Mouse (Mus musculus): Measurements from ENCODE around the gene Tpcn1. TPM values are rescaled to one million over a fixed set of nuclear protein-coding genes. Genes with fewer than 3 reads are reported as not detected.

Tpcn1 gene
- polyA plus RNA-seq (2014; fragmentation: Illumina TruSeq; extraction: RNeasy Lipid Tissue Mini Kit (QIAGEN cat#74804); ENCODE audit: low read depth, low replicate concordance): 36.4 TPM

GRCm38 (mm10) chr5:120588569-120589094 lies at the start of gene Tpcn1, which contains the start of gene Iqcd:
TSS of gene Tpcn1 (minus strand) at chr5:120588673.
TSS of gene Iqcd (plus strand) at chr5:120589016.

DNA sequence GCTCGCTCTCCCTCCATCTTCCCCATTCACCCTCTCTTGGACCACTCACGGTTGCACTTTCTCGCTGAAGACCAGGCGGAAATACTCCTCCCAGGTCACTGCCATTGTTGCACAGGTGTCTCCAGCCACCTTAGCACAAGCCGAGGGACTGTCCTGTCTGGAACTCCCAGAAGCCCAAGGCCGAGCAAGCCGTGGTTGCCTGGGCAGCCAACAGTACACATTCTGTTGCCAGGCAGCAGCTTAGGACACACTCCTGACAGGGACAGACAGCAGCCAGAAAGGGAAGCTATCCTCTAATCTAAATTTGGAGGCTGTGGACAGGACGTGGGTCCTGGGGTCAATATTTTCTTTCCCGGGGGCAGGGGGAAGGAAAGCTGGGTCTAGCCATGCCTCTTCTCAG lies 45.7 kb upstream of the Tpcn1 start, which contains the start of gene Cfap73:
TSS of gene Cfap73 (minus strand) at position 105 of the 400 bp plus-strand sequence.

DNA sequence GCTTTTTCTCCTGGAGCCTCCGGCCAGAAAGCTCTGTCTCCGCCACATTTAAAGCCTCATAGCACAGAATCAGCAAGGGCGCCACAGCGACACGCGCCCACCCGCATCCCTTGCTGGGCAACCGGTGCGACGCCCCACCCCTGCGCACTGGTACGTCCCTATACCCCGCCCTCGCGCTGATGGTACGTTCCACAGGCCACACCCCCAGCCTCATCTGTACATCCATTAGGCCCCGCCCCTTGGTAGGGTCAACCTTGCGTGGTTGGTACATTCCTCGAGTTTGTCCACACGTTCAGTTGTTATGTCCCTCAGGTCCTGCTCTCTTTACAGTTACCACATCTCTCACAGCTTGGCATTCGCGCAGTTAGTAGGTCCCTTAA lies 24.0 kb upstream of the Tpcn1 start, which contains the start of the genes Rita1 and Ddx54:
TSS of gene Rita1 (minus strand) at position 148 of the 380 bp plus-strand sequence.
TSS of gene Ddx54 (plus strand) at position 298 of the 380 bp plus-strand sequence.

GRCm38 (mm10) chr5:120510982-120511642 lies 77.4 kb downstream of the Tpcn1 start, which contains the start of gene Slc8b1:
TSS of gene Slc8b1 (plus strand) at chr5:120511168.

GRCm38 (mm10) chr5:120503144-120503795 lies 85.2 kb downstream of the Tpcn1 start, which contains the start of gene Plbd2:
TSS of gene Plbd2 (minus strand) at chr5:120503625.

Other genes starting within 250 kb of the Tpcn1 start
- not detected for gene Lhx5, start 157.0 kb downstream of the Tpcn1 start, polyA plus RNA-seq (2014; fragmentation: Illumina TruSeq; extraction: RNeasy Lipid Tissue Mini Kit (QIAGEN cat#74804); ENCODE audit: low read depth, low replicate concordance)
- gene Sdsl, start 115.9 kb downstream of the Tpcn1 start, polyA plus RNA-seq (2014; fragmentation: Illumina TruSeq; extraction: RNeasy Lipid Tissue Mini Kit (QIAGEN cat#74804); ENCODE audit: low read depth, low replicate concordance): 3.7 TPM
- gene Sds, start 112.1 kb downstream of the Tpcn1 start, polyA plus RNA-seq (2014; fragmentation: Illumina TruSeq; extraction: RNeasy Lipid Tissue Mini Kit (QIAGEN cat#74804); ENCODE audit: low read depth, low replicate concordance): not detected
- gene Plbd2, start 85.0 kb downstream of the Tpcn1 start, polyA plus RNA-seq (2014; fragmentation: Illumina TruSeq; extraction: RNeasy Lipid Tissue Mini Kit (QIAGEN cat#74804); ENCODE audit: low read depth, low replicate concordance): 58.7 TPM
- 20.8 TPM for gene Slc8b1, start 77.5 kb downstream of the Tpcn1 start, polyA plus RNA-seq (2014; fragmentation: Illumina TruSeq; extraction: RNeasy Lipid Tissue Mini Kit (QIAGEN cat#74804); ENCODE audit: low read depth, low replicate concordance)
- 7.2 TPM for gene Iqcd, start 343 bp upstream of the Tpcn1 start, polyA plus RNA-seq (2014; fragmentation: Illumina TruSeq; extraction: RNeasy Lipid Tissue Mini Kit (QIAGEN cat#74804); ENCODE audit: low read depth, low replicate concordance)
- gene Rita1, start 23.9 kb upstream of the Tpcn1 start, polyA plus RNA-seq (2014; fragmentation: Illumina TruSeq; extraction: RNeasy Lipid Tissue Mini Kit (QIAGEN cat#74804); ENCODE audit: low read depth, low replicate concordance): 10.6 TPM
- 24.2 TPM for gene Ddx54, start 24.1 kb upstream of the Tpcn1 start, polyA plus RNA-seq (2014; fragmentation: Illumina TruSeq; extraction: RNeasy Lipid Tissue Mini Kit (QIAGEN cat#74804); ENCODE audit: low read depth, low replicate concordance)
- 1.8 TPM for gene Cfap73, start 45.6 kb upstream of the Tpcn1 start, polyA plus RNA-seq (2014; fragmentation: Illumina TruSeq; extraction: RNeasy Lipid Tissue Mini Kit (QIAGEN cat#74804); ENCODE audit: low read depth, low replicate concordance)
- gene Rasal1, start 60.1 kb upstream of the Tpcn1 start, polyA plus RNA-seq (2014; fragmentation: Illumina TruSeq; extraction: RNeasy Lipid Tissue Mini Kit (QIAGEN cat#74804); ENCODE audit: low read depth, low replicate concordance): 0.52 TPM
- gene Dtx1, start 123.3 kb upstream of the Tpcn1 start, polyA plus RNA-seq (2014; fragmentation: Illumina TruSeq; extraction: RNeasy Lipid Tissue Mini Kit (QIAGEN cat#74804); ENCODE audit: low read depth, low replicate concordance): 3.7 TPM
- 4.5 TPM for gene Oas2, start 161.2 kb upstream of the Tpcn1 start, polyA plus RNA-seq (2014; fragmentation: Illumina TruSeq; extraction: RNeasy Lipid Tissue Mini Kit (QIAGEN cat#74804); ENCODE audit: low read depth, low replicate concordance)
- gene Oas3, start 189.0 kb upstream of the Tpcn1 start, polyA plus RNA-seq (2014; fragmentation: Illumina TruSeq; extraction: RNeasy Lipid Tissue Mini Kit (QIAGEN cat#74804); ENCODE audit: low read depth, low replicate concordance): 0.41 TPM
- gene Oas1e, start 206.9 kb upstream of the Tpcn1 start, polyA plus RNA-seq (2014; fragmentation: Illumina TruSeq; extraction: RNeasy Lipid Tissue Mini Kit (QIAGEN cat#74804); ENCODE audit: low read depth, low replicate concordance): not detected
- 2.5 TPM for gene Oas1c, start 223.8 kb upstream of the Tpcn1 start, polyA plus RNA-seq (2014; fragmentation: Illumina TruSeq; extraction: RNeasy Lipid Tissue Mini Kit (QIAGEN cat#74804); ENCODE audit: low read depth, low replicate concordance)

Measured in adipose tissue, adult 10 weeks (tissue).